7 mouse cellular contexts compared by ENCODE assay signal in the genomic region with DNA sequence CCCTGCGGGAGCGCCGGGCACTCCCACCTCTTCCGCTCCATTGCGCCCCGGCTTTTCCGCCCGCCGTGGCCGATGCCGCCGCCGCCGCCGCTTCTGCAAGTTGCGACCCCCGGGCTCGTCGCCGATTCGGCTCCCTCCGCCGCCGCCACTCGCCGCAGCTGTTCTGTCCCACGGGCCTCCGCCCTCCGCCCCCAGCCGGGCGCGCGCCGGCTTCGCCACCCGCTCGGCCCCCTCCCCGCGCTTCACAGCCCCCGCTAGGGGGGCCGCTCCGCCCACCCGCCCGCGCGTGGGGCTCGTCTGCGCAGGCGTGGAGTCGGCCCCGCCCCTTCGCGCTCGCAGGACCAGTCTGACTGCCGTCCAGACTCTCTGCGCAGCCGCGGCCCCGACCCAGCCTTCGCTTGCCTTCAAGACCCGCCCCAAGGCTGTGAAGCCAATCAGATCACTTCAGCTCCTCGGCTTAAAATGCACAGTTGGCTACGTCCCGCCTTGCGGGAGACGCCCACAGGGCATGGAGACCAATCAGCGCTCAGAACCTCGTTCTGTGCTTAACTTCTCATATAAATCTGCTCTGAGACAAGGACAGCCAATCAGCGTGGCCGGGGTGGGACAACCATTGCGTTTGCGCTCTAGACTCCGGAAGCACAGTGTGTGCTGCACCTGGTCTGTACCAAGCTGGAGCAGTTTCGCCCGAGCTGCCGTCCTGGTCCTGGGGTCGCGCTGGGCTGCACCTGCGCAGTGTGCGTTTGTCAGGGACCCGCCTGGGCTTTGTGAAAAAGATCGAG. TPM values are rescaled to one million over a fixed set of nuclear protein-coding genes. Genes with fewer than 3 reads are reported as not detected.
A peak's percentile ranks its signal among the peaks of the same experiment; 100 is the strongest.
DNase-seq lines count a peak whose midpoint lies in the region; ATAC-seq lines count a peak whose summit lies in the region.

A gene (minus strand): TSS at position 360 of the 782 bp plus-strand sequence.

- DNase-seq in adrenal gland, adult 2 months: peak; percentile 100
- peak; percentile 99 for DNase-seq in embryo, embryonic 11.5 days (ENCODE audit: low read depth, low spot score)
- peak; percentile 99 for DNase-seq in gastrocnemius, postnatal 36 days
- peak; percentile 99 to 100 for DNase-seq in left cerebral cortex, postnatal 25 days (ENCODE audit: low spot score in 2 of 2)
- peak; percentile 99 for DNase-seq in midbrain, embryonic 10.5 days (ENCODE audit: low spot score)
- peak; percentile 99 for DNase-seq in right cerebral cortex, postnatal 4 days

- peak within 1 kb of the TSS; percentile 74 for H3K4me3 ChIP-seq in intestine, embryonic 15.5 days (replicated peaks)
- peak within 1 kb of the TSS; percentile 85 for H3K4me3 ChIP-seq in midbrain, embryonic 10.5 days

- peaks cover 24% of the 10 kb centered on the region for H3K4me1 ChIP-seq in intestine, embryonic 15.5 days (replicated peaks)
- peaks cover 33% of the 10 kb centered on the region for H3K4me1 ChIP-seq in midbrain, embryonic 10.5 days

- H3K9me3 ChIP-seq in intestine, embryonic 15.5 days: no peaks in the 10 kb centered on the region
- no peaks in the 10 kb centered on the region for H3K9me3 ChIP-seq in midbrain, embryonic 10.5 days (replicated peaks)

- peak within 1 kb of the TSS; percentile 85 for H3K4me2 ChIP-seq in intestine, embryonic 15.5 days (replicated peaks)

- H3K27ac ChIP-seq in intestine, embryonic 15.5 days: peak within 1 kb of the TSS; percentile 99
- peak within 1 kb of the TSS; percentile 100 for H3K27ac ChIP-seq in midbrain, embryonic 10.5 days (replicated peaks)

- no peaks in the 10 kb centered on the region for H3K27me3 ChIP-seq in intestine, embryonic 15.5 days (replicated peaks)
- no peaks in the 10 kb centered on the region for H3K27me3 ChIP-seq in midbrain, embryonic 10.5 days (ENCODE audit: low read depth, poor library complexity, severe bottlenecking)

- peak within 1 kb of the TSS; percentile 93 for H3K9ac ChIP-seq in intestine, embryonic 15.5 days

- under 1% methylated on average over 74 of the region's 82 CpGs for WGBS in intestine, embryonic 15.5 days
- WGBS in midbrain, embryonic 10.5 days: under 1% methylated on average over 80 of the region's 82 CpGs

- intact Hi-C loops in gastrocnemius, postnatal 36 days (cut with DNase I): no loop called here
- intact Hi-C loops in left cerebral cortex, postnatal 25 days (cut with DNase I): no loop called here

- H3K36me3 ChIP-seq in intestine, embryonic 15.5 days: peaks cover 40% of the 10 kb centered on the region
- H3K36me3 ChIP-seq in midbrain, embryonic 10.5 days: peaks cover 66% of the 10 kb centered on the region

- ATAC-seq in intestine, embryonic 15.5 days: peak; percentile 96

RNA-seq across cellular contexts. Expression of the gene that starts here (rescaled TPM):
- 100 to 1,000 TPM; 125 to 146 TPM for total RNA-seq in adrenal gland, adult 2 months (2021)
- 158 and 165 TPM in 2 replicates for polyA plus RNA-seq in adrenal gland, adult 2 months (2012; rRNA removed)
- total RNA-seq in gastrocnemius, postnatal 36 days (2021): 10 to 100 TPM; 95.1 to 99.9 TPM
- polyA plus RNA-seq in intestine, embryonic 15.5 days (2015; fragmentation: Nextera tagmentation; extraction: Ambion mirVana): 180 and 201 TPM in 2 replicates
- 100 to 1,000 TPM; 134 to 138 TPM for total RNA-seq in left cerebral cortex, postnatal 25 days (2021)
- polyA plus RNA-seq in midbrain, embryonic 10.5 days (2016; fragmentation: Nextera tagmentation; extraction: Ambion mirVana): 338 and 351 TPM in 2 replicates

Comparison
In these comparisons a context has a peak if more than half of its experiments do, and no peak if none do; other contexts are left out.
1. Peak in every context shown above with its lines: DNase-seq, ATAC-seq, H3K4me3 ChIP-seq and H3K27ac ChIP-seq.